Mouse (Mus musculus): ENCODE measurements around the gene Ldb2.

The Ldb2 gene

DNA sequence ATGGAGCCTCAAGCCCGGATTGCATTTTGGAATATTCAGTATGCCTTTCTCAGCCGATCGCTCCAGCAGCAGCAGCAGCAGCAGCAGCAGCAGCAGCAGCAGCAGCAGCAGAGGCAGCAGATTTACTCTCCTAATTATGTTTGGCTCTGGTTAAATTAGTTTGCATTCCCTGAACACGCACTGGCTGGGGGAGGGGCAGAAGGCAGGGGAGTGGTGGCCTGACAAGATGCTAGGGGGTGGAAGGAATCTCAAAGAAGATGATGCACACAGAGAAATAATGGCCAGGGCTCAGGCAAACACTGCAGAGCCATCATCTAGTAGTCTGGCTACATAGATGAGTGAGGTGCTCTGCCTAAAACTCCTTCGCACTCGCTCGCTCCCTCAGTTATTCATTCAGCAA lies 102.9 kb downstream of the Ldb2 start:
- TF ChIP-seq GATA4 (IDR thresholded peaks at IDR 0.05; ENCODE audit: insufficient replicate concordance, low read length): no peak

- no peak for TF ChIP-seq GATA4 (IDR thresholded peaks at IDR 0.05; ENCODE audit: insufficient replicate concordance, low read length)
Measured at GRCm38 (mm10) chr5:44693674-44694073, 105.8 kb downstream of the Ldb2 start.

DNA sequence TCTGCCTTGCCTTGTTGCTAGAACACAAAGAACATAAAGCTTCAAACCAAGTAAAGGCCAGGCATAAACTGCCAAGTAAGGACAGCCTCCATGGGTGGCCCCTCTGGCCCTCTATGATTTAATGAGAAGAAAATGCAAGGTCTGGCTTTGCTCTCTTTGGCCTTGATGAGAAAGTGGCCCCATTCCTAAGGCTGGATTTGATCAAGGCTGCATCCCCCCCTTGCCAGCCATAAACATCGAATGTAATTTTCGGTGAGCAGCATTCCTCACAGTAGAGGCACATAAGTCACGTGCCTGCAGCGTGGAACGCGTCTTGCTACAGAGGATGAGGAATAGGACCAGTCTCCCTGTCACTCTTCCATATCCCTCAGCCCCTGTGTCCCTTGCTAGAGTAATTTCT lies 113.1 kb downstream of the Ldb2 start:
- no peak for TF ChIP-seq GATA4 (IDR thresholded peaks at IDR 0.05; ENCODE audit: insufficient replicate concordance, low read length)

GRCm38 (mm10) chr5:44681054-44681638 lies 118.3 kb downstream of the Ldb2 start:
- no peak for TF ChIP-seq GATA4 (IDR thresholded peaks at IDR 0.05; ENCODE audit: insufficient replicate concordance, low read length)

- TF ChIP-seq GATA4 (IDR thresholded peaks at IDR 0.05; ENCODE audit: insufficient replicate concordance, low read length): no peak
Measured at GRCm38 (mm10) chr5:44677814-44678213, 121.7 kb downstream of the Ldb2 start.

- TF ChIP-seq GATA4 (IDR thresholded peaks at IDR 0.05; ENCODE audit: insufficient replicate concordance, low read length): no peak
Measured at GRCm38 (mm10) chr5:44676145-44676754, 123.2 kb downstream of the Ldb2 start.

- no peak for TF ChIP-seq GATA4 (IDR thresholded peaks at IDR 0.05; ENCODE audit: insufficient replicate concordance, low read length)
Measured at GRCm38 (mm10) chr5:44670336-44670735, 129.1 kb downstream of the Ldb2 start.

DNA sequence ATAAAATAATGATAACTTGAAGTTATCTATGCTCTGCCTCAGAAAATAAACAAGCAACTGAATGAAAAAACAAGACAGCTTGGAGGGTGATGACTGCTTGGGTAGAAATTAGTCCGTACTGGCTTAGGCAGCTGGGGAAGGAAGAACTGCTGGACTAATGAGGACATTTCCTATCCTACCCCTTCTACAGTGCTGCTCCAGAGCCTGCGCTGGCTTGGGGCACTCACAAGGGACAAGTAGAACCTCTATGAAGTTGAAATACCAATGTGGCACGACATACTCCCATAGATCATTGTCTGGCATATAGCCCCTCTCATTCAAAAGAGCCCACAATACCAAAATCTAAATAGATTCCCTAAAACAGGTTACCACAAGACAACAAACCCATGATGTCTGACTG lies 131.6 kb downstream of the Ldb2 start:
- TF ChIP-seq GATA4 (IDR thresholded peaks at IDR 0.05; ENCODE audit: insufficient replicate concordance, low read length): no peak

- TF ChIP-seq GATA4 (IDR thresholded peaks at IDR 0.05; ENCODE audit: insufficient replicate concordance, low read length): no peak
Measured at GRCm38 (mm10) chr5:44667383-44667782, 132.1 kb downstream of the Ldb2 start.

DNA sequence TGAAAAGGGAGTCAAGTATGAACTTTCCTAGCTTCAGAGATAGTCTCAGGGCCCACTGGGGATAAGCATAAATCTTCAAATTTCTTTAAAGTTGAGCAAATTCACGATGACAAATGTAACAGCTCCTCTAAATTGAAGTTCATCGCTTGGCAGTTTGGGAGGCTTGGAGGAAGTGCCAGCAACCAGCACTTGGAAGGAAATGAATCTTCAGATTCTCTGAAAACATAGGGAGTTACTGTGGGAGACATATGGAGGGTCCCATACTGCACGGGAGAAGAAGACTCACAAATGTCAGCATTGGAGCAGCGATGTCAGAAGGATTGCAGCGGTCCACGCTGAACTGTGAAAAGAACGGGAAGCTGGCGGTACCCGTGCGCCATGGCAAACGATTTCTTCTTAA lies 139.8 kb downstream of the Ldb2 start:
- TF ChIP-seq GATA4 (IDR thresholded peaks at IDR 0.05; ENCODE audit: insufficient replicate concordance, low read length): no peak

DNA sequence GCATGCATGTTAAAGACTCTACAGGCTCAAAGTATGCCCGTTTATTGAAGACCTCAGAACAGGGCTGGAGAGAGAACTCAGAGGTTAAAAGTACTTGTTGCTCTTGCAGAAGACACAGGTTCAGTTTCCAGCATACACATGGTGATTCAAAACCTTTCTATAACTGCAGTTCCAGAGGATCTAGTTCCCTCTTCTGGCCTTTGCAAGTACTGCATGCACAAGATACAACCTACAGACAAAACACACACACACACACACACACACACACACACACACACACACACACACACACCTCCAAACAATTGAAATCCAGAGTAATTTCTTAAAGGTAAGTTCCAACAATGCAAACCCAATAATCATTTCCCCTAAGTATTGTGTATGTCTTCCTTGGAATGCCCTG lies 142.8 kb downstream of the Ldb2 start:
- no peak for TF ChIP-seq GATA4 (IDR thresholded peaks at IDR 0.05; ENCODE audit: insufficient replicate concordance, low read length)

DNA sequence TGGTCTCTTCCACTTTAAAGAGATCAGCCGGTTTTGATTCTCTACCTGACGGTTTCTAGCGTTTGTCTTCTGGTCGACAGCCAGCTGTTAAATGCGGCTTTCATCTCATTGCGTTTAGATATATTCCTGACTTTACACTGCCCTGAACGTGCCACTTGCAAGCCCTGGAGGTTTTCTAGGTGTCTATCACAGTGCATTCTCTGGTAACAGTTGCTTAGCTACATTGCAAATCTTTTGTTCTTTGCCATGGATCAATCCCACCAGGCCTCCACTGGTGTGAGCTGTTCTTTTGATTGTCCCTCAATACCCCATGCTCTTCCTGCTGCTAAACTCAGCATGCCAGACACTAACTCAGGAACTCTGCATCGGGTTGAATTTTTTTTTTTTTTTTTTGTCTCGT lies 145.1 kb downstream of the Ldb2 start:
- TF ChIP-seq GATA4 (IDR thresholded peaks at IDR 0.05; ENCODE audit: insufficient replicate concordance, low read length): no peak

DNA sequence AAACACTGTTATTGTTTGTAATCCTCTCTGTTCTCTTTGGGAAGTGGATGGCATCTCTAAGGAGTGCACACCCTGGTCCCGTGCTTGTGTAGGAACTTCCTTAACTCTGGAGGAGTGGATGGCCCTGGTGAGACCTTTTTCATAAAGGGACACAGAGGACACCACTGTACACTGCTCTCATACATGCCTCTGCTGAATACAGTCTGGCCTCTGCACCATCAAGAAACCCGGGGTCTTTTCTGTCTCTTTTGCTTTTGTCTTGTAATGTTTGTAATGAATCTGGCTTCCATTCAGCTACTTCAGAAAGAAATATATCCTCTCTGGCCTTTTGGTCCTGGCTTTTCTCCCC lies 152.7 kb downstream of the Ldb2 start:
- no peak for TF ChIP-seq GATA4 (IDR thresholded peaks at IDR 0.05; ENCODE audit: insufficient replicate concordance, low read length)

GRCm38 (mm10) chr5:44645952-44646841 lies 153.3 kb downstream of the Ldb2 start:
- no peak for TF ChIP-seq GATA4 (IDR thresholded peaks at IDR 0.05; ENCODE audit: insufficient replicate concordance, low read length)

DNA sequence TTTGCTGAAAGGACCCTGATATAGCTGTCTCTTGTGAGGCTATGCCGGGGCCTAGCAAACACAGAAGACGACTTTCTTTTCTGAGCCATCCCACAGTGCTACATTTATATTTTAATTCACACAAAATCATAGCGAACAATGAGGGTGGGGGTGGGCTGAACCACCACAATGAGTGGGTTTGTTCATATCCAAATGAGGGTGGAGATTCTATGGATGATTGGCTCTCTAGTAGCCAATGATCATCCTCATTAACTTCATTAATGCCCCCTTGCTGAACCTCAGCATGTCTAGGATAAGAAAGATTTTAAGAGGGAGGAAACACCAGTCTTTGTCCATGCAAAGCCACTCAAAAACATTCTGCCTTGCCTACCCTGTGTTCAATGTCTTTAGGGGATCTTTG lies 156.4 kb downstream of the Ldb2 start:
- no peak for TF ChIP-seq GATA4 (IDR thresholded peaks at IDR 0.05; ENCODE audit: insufficient replicate concordance, low read length)

GRCm38 (mm10) chr5:44641060-44641459 lies 158.4 kb downstream of the Ldb2 start:
- TF ChIP-seq GATA4 (IDR thresholded peaks at IDR 0.05; ENCODE audit: insufficient replicate concordance, low read length): no peak

Data from liver, adult (tissue).